Mouse (Mus musculus): Measurements from ENCODE around the gene Kcnf1. TPM values are rescaled to one million over a fixed set of nuclear protein-coding genes. Genes with fewer than 3 reads are reported as not detected.

Gene Kcnf1
- polyA plus RNA-seq (2021; fragmentation: Nextera tagmentation), result 16.2 and 18.7 TPM in 2 replicates
- long read RNA-seq, experiment 1, full-length matches to known transcripts, result 57 of 57 reads
- long read RNA-seq, experiment 1, partial matches to known transcripts, result 0 of 57 reads
- long read RNA-seq, experiment 1, other reads (novel, unspliced or antisense), result 0 of 57 reads
- long read RNA-seq, experiment 2, full-length matches to known transcripts, result 189 of 193 reads
- long read RNA-seq, experiment 2, partial matches to known transcripts, result 0 of 193 reads
- long read RNA-seq, experiment 2, other reads (novel, unspliced or antisense), result 4 of 193 reads

GRCm38 (mm10) chr12:17176757-17177092, at the start of gene Kcnf1:
Gene Kcnf1, minus strand, starts transcription at chr12:17176888.

Other genes starting within 250 kb of the Kcnf1 start
- 0.98 and 2.6 TPM in 2 replicates for gene Pqlc3, start 176.5 kb downstream of the Kcnf1 start, polyA plus RNA-seq (2021; fragmentation: Nextera tagmentation)
- 4.8 and 7.0 TPM in 2 replicates for gene 2410004P03Rik, start 165.2 kb downstream of the Kcnf1 start, polyA plus RNA-seq (2021; fragmentation: Nextera tagmentation)
- gene Pdia6, start 89.7 kb upstream of the Kcnf1 start, polyA plus RNA-seq (2021; fragmentation: Nextera tagmentation), result 101 and 117 TPM in 2 replicates
- gene Atp6v1c2, start 152.5 kb upstream of the Kcnf1 start, polyA plus RNA-seq (2021; fragmentation: Nextera tagmentation), result 0.87 and 1.2 TPM in 2 replicates
- gene Nol10, start 171.6 kb upstream of the Kcnf1 start, polyA plus RNA-seq (2021; fragmentation: Nextera tagmentation), result 3.6 and 4.2 TPM in 2 replicates

All from layer of hippocampus, adult 6 months (tissue).